Mouse (Mus musculus) liver, embryonic 14.5 days (tissue): ENCODE measurements at regions not wholly inside any gene's neighbourhood (a gene's known extent, or its start where the extent isn't known, plus 50 kb on each side); places are given as distances from the start of the nearest gene placed in this dataset.

Experiments used
- ATAC-seq: fragments of 200-750 bp; cut with Nextera tagmentation; 2 replicates; pipeline ENCODE4 v1.8.0; 2017; ENCODE audit warnings: moderate number of reproducible peaks, mild to moderate bottlenecking, moderate library complexity; ENCODE audit not compliant: insufficient read depth
- DNase-seq, 3 experiments: peaks; one replicate each; pipeline ENCODE4 v3.0.0-alpha.2; 2012 to 2013; ENCODE audit warnings: low read depth in 3 of 3, low spot score in 3 of 3
- H3K27ac ChIP-seq: fragments of 300-500 bp; sonication (generic); 2 replicates; pipeline ENCODE4 v1.5.1; 2014; ENCODE audit warnings: moderate library complexity, mild to moderate bottlenecking, control low read depth, inconsistent platforms
- H3K27me3 ChIP-seq: fragments of 300-500 bp; sonication (generic); 2 replicates; pipeline ENCODE4 v1.6.1; 2014; ENCODE audit warnings: mild to moderate bottlenecking, low read length, moderate library complexity; ENCODE audit not compliant: control insufficient read depth, insufficient read depth
- H3K36me3 ChIP-seq: fragments of 300-500 bp; sonication (generic); replicated peaks from 2 replicates; pipeline ENCODE4 v1.6.1; 2014; ENCODE audit warnings: low read depth; ENCODE audit not compliant: control insufficient read depth, insufficient read depth
- H3K4me1 ChIP-seq, 2 experiments: fragments of 200-500 bp in 1 of 2; fragments of 300-500 bp in 1 of 2; sonication (generic) in 1 of 2; replicated peaks; 2 replicates each; pipeline ENCODE4 v1.6.1; 2012 to 2014; ENCODE audit warnings: antibody characterized with exemption in 1 of 2, inconsistent platforms in 1 of 2, low read length in 1 of 2; ENCODE audit not compliant: control insufficient read depth in 2 of 2, insufficient read depth in 2 of 2
- H3K4me2 ChIP-seq: fragments of 300-500 bp; sonication (generic); 2 replicates; pipeline ENCODE4 v1.6.1; 2014; ENCODE audit warnings: low read depth, mild to moderate bottlenecking, control low read depth, moderate library complexity
- H3K4me3 ChIP-seq, 2 experiments: fragments of 200-500 bp in 1 of 2; fragments of 300-500 bp in 1 of 2; sonication (generic) in 1 of 2; 2 replicates each; pipeline ENCODE4 v1.5.1; 2012 to 2014; ENCODE audit warnings: low read depth in 2 of 2, low read length in 2 of 2, mild to moderate bottlenecking in 2 of 2, control low read depth in 1 of 2, inconsistent platforms in 1 of 2, moderate library complexity in 1 of 2; ENCODE audit not compliant: insufficient read depth in 1 of 2
- H3K9ac ChIP-seq: fragments of 300-500 bp; sonication (generic); replicated peaks from 2 replicates; pipeline ENCODE4 v1.6.1; 2014; ENCODE audit warnings: mild to moderate bottlenecking, control low read depth, moderate library complexity
- H3K9me3 ChIP-seq: fragments of 300-500 bp; sonication (generic); 2 replicates; pipeline ENCODE4 v1.6.1; 2016; ENCODE audit warnings: low read length, mixed read lengths; ENCODE audit not compliant: control insufficient read depth
- CTCF ChIP-seq: IDR thresholded peaks from 2 replicates; pipeline ENCODE4 v1.5.1; 2016; ENCODE audit warnings: antibody characterized with exemption, low read depth, control low read depth
- EP300 ChIP-seq: IDR thresholded peaks from 2 replicates; pipeline ENCODE4 v1.6.1; 2016; ENCODE audit warnings: antibody characterized with exemption, low read depth
- WGBS: fragments of 180-500 bp; shearing (Covaris S2); extraction: QIAGEN DNeasy Blood & Tissue Kit; methylation state at CpG from one replicate; pipeline ENCODE4 v1.1.7; 2014; ENCODE audit not compliant: insufficient replicate concordance; 5-methylcytosine and 5-hydroxymethylcytosine counted together

- no peak overlapping the region for H3K27ac ChIP-seq
- H3K4me3 ChIP-seq, result no peak overlapping the region
- no peaks in the 10 kb centered on the region for H3K9me3 ChIP-seq
- no peak overlapping the region for H3K9ac ChIP-seq
- TF ChIP-seq CTCF, result no peak
- TF ChIP-seq EP300, result no peak
- no peak for ATAC-seq
- 71% methylated on average over 11 of the region's 11 CpGs for WGBS
- no peaks in the 10 kb centered on the region for H3K4me1 ChIP-seq
- no peak overlapping the region for H3K4me2 ChIP-seq
- H3K27me3 ChIP-seq, result no peaks in the 10 kb centered on the region
- H3K36me3 ChIP-seq, result no peaks in the 10 kb centered on the region
- no peak for DNase-seq
Measured at GRCm38 (mm10) chr11:33007826-33008530, 139.2 kb downstream of the Fgf18 start.

- H3K4me2 ChIP-seq, result no peak overlapping the region
- no peak overlapping the region for H3K27ac ChIP-seq
- no peaks in the 10 kb centered on the region for H3K36me3 ChIP-seq
- H3K4me3 ChIP-seq, result no peak overlapping the region
- no peaks in the 10 kb centered on the region for H3K4me1 ChIP-seq
- TF ChIP-seq CTCF (no peak), EP300 (no peak)
- H3K27me3 ChIP-seq, result no peaks in the 10 kb centered on the region
- H3K9me3 ChIP-seq, result no peaks in the 10 kb centered on the region
- no peak for DNase-seq
- H3K9ac ChIP-seq, result no peak overlapping the region
- WGBS, result 72% methylated on average over 6 of the region's 6 CpGs
- no peak for ATAC-seq
Measured at GRCm38 (mm10) chr11:33007366-33007765, 139.8 kb downstream of the Fgf18 start.

- WGBS, result 51% methylated on average over 4 of the region's 4 CpGs
- Histone ChIP-seq H3K4me2 (no peak overlapping the region), H3K9ac (no peak overlapping the region), H3K36me3 (no peaks in the 10 kb centered on the region), H3K4me1 (no peaks in the 10 kb centered on the region), H3K9me3 (no peaks in the 10 kb centered on the region), H3K27ac (no peak overlapping the region), H3K27me3 (no peaks in the 10 kb centered on the region), H3K4me3 (no peak overlapping the region)
- TF ChIP-seq CTCF (no peak), EP300 (no peak)
- DNase-seq (no peak), ATAC-seq (no peak)
Measured at GRCm38 (mm10) chr11:33005183-33005582, 142.0 kb downstream of the Fgf18 start.

GRCm38 (mm10) chr11:33004603-33005002 lies 142.6 kb downstream of the Fgf18 start:
- no peaks in the 10 kb centered on the region for H3K9me3 ChIP-seq
- H3K36me3 ChIP-seq, result no peaks in the 10 kb centered on the region
- no peak overlapping the region for H3K9ac ChIP-seq
- H3K4me2 ChIP-seq, result no peak overlapping the region
- H3K27me3 ChIP-seq, result no peaks in the 10 kb centered on the region
- no peak for TF ChIP-seq CTCF
- H3K27ac ChIP-seq, result no peak overlapping the region
- H3K4me3 ChIP-seq, result no peak overlapping the region
- ATAC-seq (no peak), DNase-seq (no peak)
- WGBS, result 73% methylated on average over 11 of the region's 11 CpGs
- H3K4me1 ChIP-seq, result no peaks in the 10 kb centered on the region

GRCm38 (mm10) chr11:32999684-33000255 lies 147.4 kb downstream of the Fgf18 start:
- Histone ChIP-seq H3K9ac (no peak overlapping the region), H3K4me1 (no peaks in the 10 kb centered on the region), H3K9me3 (no peaks in the 10 kb centered on the region), H3K4me2 (no peak overlapping the region), H3K27me3 (no peaks in the 10 kb centered on the region), H3K27ac (no peak overlapping the region), H3K4me3 (no peak overlapping the region), H3K36me3 (no peaks in the 10 kb centered on the region)
- TF ChIP-seq CTCF (no peak), EP300 (no peak)
- ATAC-seq, result no peak
- no peak for DNase-seq
- whole genome bisulfite sequencing, result 55% methylated on average over 4 of the region's 4 CpGs
